Mouse (Mus musculus) ovary, adult 2 months (tissue): Measurements from ENCODE around the gene Notch3. TPM values are rescaled to one million over a fixed set of nuclear protein-coding genes. Genes with fewer than 3 reads are reported as not detected.

Source experiments
- polyA plus RNA-seq: library from polyadenylated mRNA; depleted of rRNA; stranded (reverse); fragments of >200 nt; gene quantifications from 2 replicates; pipeline ENCODE4 v1.2.3, GENCODE M21; 2012; rRNA removed

The Notch3 gene
- polyA plus RNA-seq: 55.4 and 66.8 TPM in 2 replicates

GRCm38 (mm10) chr17:32166687-32167086 is at the start of gene Notch3:
Gene Notch3, minus strand, starts transcription at chr17:32166852.

GRCm38 (mm10) chr17:32188863-32189636 is 22.4 kb upstream of the Notch3 start, which contains the start of gene Ephx3:
Gene Ephx3, minus strand, starts transcription at chr17:32189549.

Other genes with a start within 250 kb of the Notch3 start
- gene Rrp1b, start 130.8 kb downstream of the Notch3 start, polyA plus RNA-seq: 12.9 and 21.8 TPM in 2 replicates
- 0.37 and 0.48 TPM in 2 replicates for gene Hsf2bp, start 130.5 kb downstream of the Notch3 start, polyA plus RNA-seq
- 0.84 and 1.4 TPM in 2 replicates for gene Ephx3, start 22.7 kb upstream of the Notch3 start, polyA plus RNA-seq
- gene Brd4, start 117.9 kb upstream of the Notch3 start, polyA plus RNA-seq: 40.1 and 44.5 TPM in 2 replicates
- 76.6 and 99.8 TPM in 2 replicates for gene Akap8, start 154.4 kb upstream of the Notch3 start, polyA plus RNA-seq
- gene Akap8l, start 183.8 kb upstream of the Notch3 start, polyA plus RNA-seq: 295 and 307 TPM in 2 replicates
- 52.8 and 63.4 TPM in 2 replicates for gene Wiz, start 222.6 kb upstream of the Notch3 start, polyA plus RNA-seq
- 3.3 and 4.3 TPM in 2 replicates for gene Rasal3, start 236.7 kb upstream of the Notch3 start, polyA plus RNA-seq